Mouse (Mus musculus) stomach, embryonic 14.5 days (tissue): ENCODE results near the gene 2210011C24Rik. TPM values are rescaled to one million over a fixed set of nuclear protein-coding genes. Genes with fewer than 3 reads are reported as not detected.

Source experiments
- ATAC-seq: fragments of 200-750 bp; cut with Nextera tagmentation; 2 replicates; pipeline ENCODE4 v1.8.0; 2017; ENCODE audit warnings: low read depth, moderate TSS enrichment; ENCODE audit not compliant: insufficient number of reproducible peaks, insufficient read depth, low FRiP score
- H3K27ac ChIP-seq: fragments of 300-500 bp; sonication (generic); 2 replicates; pipeline ENCODE4 v1.5.1; 2014; ENCODE audit warnings: mild to moderate bottlenecking, low read length, moderate library complexity, mixed read lengths
- H3K27me3 ChIP-seq: fragments of 300-500 bp; sonication (generic); 2 replicates; pipeline ENCODE4 v1.6.1; 2014; ENCODE audit warnings: low read length, control low read depth, mixed read lengths; ENCODE audit not compliant: control insufficient read depth, insufficient read depth
- H3K36me3 ChIP-seq: fragments of 300-500 bp; sonication (generic); 2 replicates; pipeline ENCODE4 v1.6.1; 2014; ENCODE audit warnings: mild to moderate bottlenecking, control low read depth, low read length, moderate library complexity, mixed read lengths; ENCODE audit not compliant: control insufficient read depth, insufficient read depth
- H3K4me1 ChIP-seq: fragments of 300-500 bp; sonication (generic); 2 replicates; pipeline ENCODE4 v1.6.1; 2014; ENCODE audit warnings: low read length, control low read depth, mixed read lengths; ENCODE audit not compliant: control insufficient read depth, insufficient read depth
- H3K4me2 ChIP-seq: fragments of 300-500 bp; sonication (generic); replicated peaks from 2 replicates; pipeline ENCODE4 v1.6.1; 2014; ENCODE audit warnings: low read depth, low read length, control low read depth
- H3K4me3 ChIP-seq: fragments of 300-500 bp; sonication (generic); 2 replicates; pipeline ENCODE4 v1.5.1; 2014; ENCODE audit warnings: low read depth, low read length, control low read depth
- H3K9ac ChIP-seq: fragments of 300-500 bp; sonication (generic); replicated peaks from 2 replicates; pipeline ENCODE4 v1.6.1; 2014; ENCODE audit warnings: low read depth, mild to moderate bottlenecking, control low read depth, low read length, moderate library complexity, mixed read lengths
- H3K9me3 ChIP-seq: fragments of 300-500 bp; sonication (generic); 2 replicates; pipeline ENCODE4 v1.6.1; 2016; ENCODE audit warnings: low read depth, low read length, control low read depth; ENCODE audit not compliant: control insufficient read depth
- WGBS: fragments of 180-500 bp; shearing (Covaris S2); extraction: QIAGEN DNeasy Blood & Tissue Kit; methylation state at CpG from one replicate; pipeline ENCODE4 v1.1.7; 2014; 5-methylcytosine and 5-hydroxymethylcytosine counted together
- microRNA counts: library from miRNA; unstranded; fragments of <30 nt; microRNA quantifications from one replicate; lab custom pipeline; 2016
- microRNA-seq: library from miRNA; unstranded; fragments of <30 nt; microRNA quantifications from one replicate; pipeline ENCODE4, GENCODE M21; 2016
- polyA plus RNA-seq: library from polyadenylated mRNA; unstranded; fragments of >200 nt; fragmentation: Nextera tagmentation; extraction: Ambion mirVana; gene quantifications from 2 replicates; pipeline ENCODE4 v1.2.1, GENCODE M21; 2014

Gene 2210011C24Rik
- polyA plus RNA-seq, 1 experiment from 2014 or later: 1.1 TPM

GRCm38 (mm10) chr8:83972150-83973120 is 39.5 kb downstream of the 2210011C24Rik start, which contains the start of gene Prkaca:
Prkaca (plus strand) TSS chr8:83972993.
- Histone ChIP-seq H3K9me3 (no peaks in the 10 kb centered on the region), H3K4me2 (peak within 1 kb of the TSS; percentile 98), H3K9ac (peak within 1 kb of the TSS; percentile 83), H3K4me3 (peak within 1 kb of the TSS; percentile 90), H3K4me1 (peaks cover 15% of the 10 kb centered on the region; the same call in 1 of the 2 replicates), H3K36me3 (peaks cover 7% of the 10 kb centered on the region; the same call in 1 of the 2 replicates), H3K27me3 (no peaks in the 10 kb centered on the region), H3K27ac (peak within 1 kb of the TSS; percentile 44; the same call in 1 of the 2 replicates)
- WGBS: 2% methylated on average over 73 of the region's 94 CpGs
- ATAC-seq: peak; percentile 100

- ATAC-seq: no peak
Observed at GRCm38 (mm10) chr8:83971661-83972060, 40.3 kb downstream of the 2210011C24Rik start.

DNA sequence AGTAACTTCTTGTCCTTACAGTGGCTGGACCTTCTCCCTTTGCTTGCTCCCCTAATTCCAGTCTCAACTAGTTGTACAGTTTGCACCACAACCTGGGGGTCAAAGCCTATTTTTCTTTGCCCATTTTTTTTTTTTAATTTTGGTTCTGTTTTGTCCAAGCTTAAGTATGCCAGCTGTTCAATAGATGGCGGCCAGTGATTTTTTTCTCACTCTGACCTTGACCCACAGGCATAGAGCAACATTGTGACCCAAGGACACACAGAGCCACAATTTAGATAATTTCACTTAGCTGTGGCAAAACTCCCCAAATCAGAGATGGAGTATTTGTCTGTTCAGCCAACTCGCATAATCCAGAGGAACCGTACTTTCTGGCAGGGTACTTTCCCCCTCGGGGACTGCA is 40.9 kb downstream of the 2210011C24Rik start:
- 89% methylated on average over 4 of the region's 4 CpGs for WGBS
- no peak for ATAC-seq
- no peak overlapping the region for H3K4me3 ChIP-seq

More at GRCm38 (mm10) chr8:83971661-83972060, 40.3 kb downstream of the 2210011C24Rik start:
- Histone ChIP-seq H3K4me3 (0 out of 2 replicates have a peak overlapping the region, but pooled peaks have one; percentile 90), H3K4me2 (peak overlapping the region; percentile 81), H3K36me3 (peaks cover 7% of the 10 kb centered on the region; the same call in 1 of the 2 replicates), H3K4me1 (peaks cover 12% of the 10 kb centered on the region; the same call in 1 of the 2 replicates), H3K9me3 (no peaks in the 10 kb centered on the region), H3K27me3 (no peaks in the 10 kb centered on the region), H3K27ac (no peak overlapping the region), H3K9ac (no peak overlapping the region; the same call in 1 of the 2 replicates)
- 74% methylated on average over 6 of the region's 6 CpGs for WGBS

DNA sequence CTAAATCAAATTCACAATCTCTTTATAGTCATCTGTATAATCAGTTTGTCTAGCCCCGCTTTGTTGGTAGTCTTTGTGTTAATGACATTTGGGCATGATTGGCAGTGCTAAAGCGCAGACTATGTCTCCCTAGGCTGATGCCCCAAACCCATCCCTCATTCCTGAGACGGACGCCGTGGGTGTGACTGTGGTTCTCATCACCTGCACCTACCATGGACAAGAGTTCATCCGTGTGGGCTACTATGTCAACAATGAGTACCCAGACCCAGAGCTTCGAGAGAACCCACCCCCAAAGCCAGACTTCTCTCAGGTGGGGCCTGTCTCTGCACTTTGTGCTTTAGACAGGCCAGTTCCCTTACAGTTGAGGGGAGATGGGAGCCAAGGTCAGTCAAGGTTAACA is 44.3 kb downstream of the 2210011C24Rik start:
- no peak for ATAC-seq
- no peak overlapping the region for H3K9ac ChIP-seq
- H3K36me3 ChIP-seq: peaks cover 7% of the 10 kb centered on the region; the same call in 1 of the 2 replicates
- H3K4me1 ChIP-seq: 0 out of 2 replicates have a peak, but pooled peaks cover 3% of the 10 kb centered on the region
- WGBS: 90% methylated on average over 7 of the region's 7 CpGs
- H3K27ac ChIP-seq: no peak overlapping the region
- H3K9me3 ChIP-seq: no peaks in the 10 kb centered on the region
- H3K4me3 ChIP-seq: no peak overlapping the region
- no peaks in the 10 kb centered on the region for H3K27me3 ChIP-seq
- H3K4me2 ChIP-seq: no peak overlapping the region

More for the DNA sequence above, 40.9 kb downstream of the 2210011C24Rik start:
- no peak overlapping the region for H3K27ac ChIP-seq
- no peak overlapping the region for H3K9ac ChIP-seq
- H3K36me3 ChIP-seq: peaks cover 7% of the 10 kb centered on the region; the same call in 1 of the 2 replicates
- no peaks in the 10 kb centered on the region for H3K27me3 ChIP-seq
- peaks cover 12% of the 10 kb centered on the region; the same call in 1 of the 2 replicates for H3K4me1 ChIP-seq
- no peaks in the 10 kb centered on the region for H3K9me3 ChIP-seq
- H3K4me2 ChIP-seq: no peak overlapping the region

- Histone ChIP-seq H3K9ac (no peak overlapping the region), H3K27ac (no peak overlapping the region), H3K4me2 (no peak overlapping the region), H3K4me1 (no peaks in the 10 kb centered on the region), H3K9me3 (no peaks in the 10 kb centered on the region), H3K27me3 (no peaks in the 10 kb centered on the region), H3K4me3 (no peak overlapping the region), H3K36me3 (peaks cover 7% of the 10 kb centered on the region; the same call in 1 of the 2 replicates)
- 85% methylated on average over 5 of the region's 5 CpGs for WGBS
- no peak for ATAC-seq
Observed at GRCm38 (mm10) chr8:83964015-83964765, 47.8 kb downstream of the 2210011C24Rik start.

MicroRNA genes within 50 kb of the gene (microRNA counts, 519-probe panel; counts per million panel counts)
- not detected for microRNA mmu-miR-1199 (lab: Ali Mortazavi, UCI)

Small RNA genes lying within 50 kb of the gene (microRNA-seq; reads per million reads assigned to microRNA genes)
- not detected for gene Mir1199
- 2.6 reads per million, percentile 2 among the genes with 10 or more reads in this experiment for gene Mir8111

Other genes with a start within 250 kb of the 2210011C24Rik start
- gene Adgrl1, start 112.1 kb downstream of the 2210011C24Rik start, polyA plus RNA-seq: 29.5 and 31.3 TPM in 2 replicates
- 0.56 and 0.70 TPM in 2 replicates for gene Gm10644, start 57.0 kb downstream of the 2210011C24Rik start, polyA plus RNA-seq
- gene Asf1b, start 56.7 kb downstream of the 2210011C24Rik start, polyA plus RNA-seq: 53.2 and 58.2 TPM in 2 replicates
- gene Prkaca, start 39.2 kb downstream of the 2210011C24Rik start, polyA plus RNA-seq: 101 and 112 TPM in 2 replicates
- 17.5 and 18.3 TPM in 2 replicates for gene Samd1, start 14.5 kb downstream of the 2210011C24Rik start, polyA plus RNA-seq
- gene 1700067K01Rik, start 10.7 kb downstream of the 2210011C24Rik start, polyA plus RNA-seq: 0.71 and 0.87 TPM in 2 replicates
- gene Palm3, start 9.3 kb upstream of the 2210011C24Rik start, polyA plus RNA-seq: 3.2 and 3.6 TPM in 2 replicates
- 1.1 and 1.3 TPM in 2 replicates for gene Il27ra, start 30.4 kb upstream of the 2210011C24Rik start, polyA plus RNA-seq
- not detected in 2 replicates for gene Rln3, start 32.8 kb upstream of the 2210011C24Rik start, polyA plus RNA-seq
- gene Gm10643, start 53.0 kb upstream of the 2210011C24Rik start, polyA plus RNA-seq: 1.5 and 2.9 TPM in 2 replicates
- gene Rfx1, start 54.7 kb upstream of the 2210011C24Rik start, polyA plus RNA-seq: 10.4 and 12.0 TPM in 2 replicates
- gene Dcaf15, start 92.6 kb upstream of the 2210011C24Rik start, polyA plus RNA-seq: 9.0 and 10.8 TPM in 2 replicates
- gene Podnl1, start 113.8 kb upstream of the 2210011C24Rik start, polyA plus RNA-seq: 0.18 and 0.20 TPM in 2 replicates
- gene Cc2d1a, start 135.8 kb upstream of the 2210011C24Rik start, polyA plus RNA-seq: 17.9 and 18.2 TPM in 2 replicates
- gene 4930432K21Rik, start 135.9 kb upstream of the 2210011C24Rik start, polyA plus RNA-seq: 0.59 and 0.94 TPM in 2 replicates
- 3.3 and 5.0 TPM in 2 replicates for gene Nanos3, start 173.0 kb upstream of the 2210011C24Rik start, polyA plus RNA-seq
- 9.3 and 9.5 TPM in 2 replicates for gene Zswim4, start 224.9 kb upstream of the 2210011C24Rik start, polyA plus RNA-seq
- gene D8Ertd738e, start 237.5 kb upstream of the 2210011C24Rik start, polyA plus RNA-seq: 341 and 358 TPM in 2 replicates
- gene Mri1, start 245.2 kb upstream of the 2210011C24Rik start, polyA plus RNA-seq: 69.7 and 73.7 TPM in 2 replicates